Mouse (Mus musculus) kidney, postnatal 0 days (tissue): ENCODE data around the gene Acox1. TPM values are rescaled to one million over a fixed set of nuclear protein-coding genes. Genes with fewer than 3 reads are reported as not detected.
A peak's percentile ranks its signal among the peaks of the same experiment; 100 is the strongest.

Source experiments
- ATAC-seq: fragments of 200-750 bp; cut with Nextera tagmentation; replicated peaks from 2 replicates; pipeline ENCODE4 v1.8.0; 2017; ENCODE audit warnings: low read depth, moderate number of reproducible peaks, moderate TSS enrichment, moderate library complexity; ENCODE audit not compliant: low FRiP score
- DNase-seq: peaks from one replicate; pipeline ENCODE4 v3.0.0-alpha.2; 2016; ENCODE audit warnings: low spot score
- H3K27ac ChIP-seq: fragments of 300-500 bp; sonication (generic); 2 replicates; pipeline ENCODE4 v1.5.1; 2014; ENCODE audit warnings: mild to moderate bottlenecking
- H3K27me3 ChIP-seq: fragments of 300-500 bp; sonication (generic); 2 replicates; pipeline ENCODE4 v1.6.1; 2014; ENCODE audit warnings: low read length, mixed read lengths; ENCODE audit not compliant: insufficient read depth
- H3K36me3 ChIP-seq: fragments of 300-500 bp; sonication (generic); 2 replicates; pipeline ENCODE4 v1.6.1; 2014; ENCODE audit warnings: low read length, mixed read lengths; ENCODE audit not compliant: insufficient read depth
- H3K4me1 ChIP-seq: fragments of 300-500 bp; sonication (generic); replicated peaks from 2 replicates; pipeline ENCODE4 v1.6.1; 2014; ENCODE audit warnings: antibody characterized with exemption, low read length, mixed read lengths; ENCODE audit not compliant: insufficient read depth
- H3K4me2 ChIP-seq: fragments of 300-500 bp; sonication (generic); 2 replicates; pipeline ENCODE4 v1.6.1; 2014; ENCODE audit warnings: mild to moderate bottlenecking, low read length, moderate library complexity, mixed read lengths
- H3K4me3 ChIP-seq: fragments of 300-500 bp; sonication (generic); replicated peaks from 2 replicates; pipeline ENCODE4 v1.5.1; 2014; ENCODE audit warnings: low read depth, low read length
- H3K9ac ChIP-seq: fragments of 300-500 bp; sonication (generic); 2 replicates; pipeline ENCODE4 v1.6.1; 2014; ENCODE audit warnings: low read depth, low read length
- H3K9me3 ChIP-seq: fragments of 300-500 bp; sonication (generic); replicated peaks from 2 replicates; pipeline ENCODE4 v1.6.1; 2016; ENCODE audit warnings: low read length, inconsistent platforms, mixed read lengths
- CTCF ChIP-seq: IDR thresholded peaks from 2 replicates; pipeline ENCODE4 v1.5.1; 2016; ENCODE audit warnings: antibody characterized with exemption, low read depth, mild to moderate bottlenecking, moderate library complexity
- WGBS: fragments of 180-500 bp; shearing (Covaris S2); extraction: QIAGEN DNeasy Blood & Tissue Kit; methylation state at CpG from one replicate; pipeline ENCODE4 v1.1.7; 2014; 5-methylcytosine and 5-hydroxymethylcytosine counted together
- polyA plus RNA-seq: library from polyadenylated mRNA; unstranded; fragments of >200 nt; fragmentation: Nextera tagmentation; extraction: Ambion mirVana; gene quantifications from 2 replicates; pipeline ENCODE4 v1.2.1, GENCODE M21; 2015

Acox1 gene
- 55.5 and 64.0 TPM in 2 replicates for polyA plus RNA-seq

- peaks cover 2% of the 10 kb centered on the region; the same call in 1 of the 2 replicates for H3K4me1 ChIP-seq
- DNase-seq: peak; percentile 97
- no peaks in the 10 kb centered on the region for H3K9me3 ChIP-seq
- ATAC-seq: peak; percentile 94
- peak within 1 kb of the TSS; percentile 75 for H3K4me3 ChIP-seq
- TF ChIP-seq CTCF: no peak
- peak within 1 kb of the TSS; percentile 88 for H3K9ac ChIP-seq
- H3K4me2 ChIP-seq: peak within 1 kb of the TSS; percentile 80
- peak within 1 kb of the TSS; percentile 94 for H3K27ac ChIP-seq
- H3K36me3 ChIP-seq: peaks cover 5% of the 10 kb centered on the region; the same call in 1 of the 2 replicates
- WGBS: under 1% methylated on average over 61 of the region's 62 CpGs
- H3K27me3 ChIP-seq: no peaks in the 10 kb centered on the region
These were observed at the start of gene Acox1, which contains the start of gene Ten1 for GRCm38 (mm10) chr11:116198639-116199531. TSS of gene Acox1 (minus strand) at chr11:116199045. TSS of gene Ten1 (plus strand) at chr11:116198855.

DNA sequence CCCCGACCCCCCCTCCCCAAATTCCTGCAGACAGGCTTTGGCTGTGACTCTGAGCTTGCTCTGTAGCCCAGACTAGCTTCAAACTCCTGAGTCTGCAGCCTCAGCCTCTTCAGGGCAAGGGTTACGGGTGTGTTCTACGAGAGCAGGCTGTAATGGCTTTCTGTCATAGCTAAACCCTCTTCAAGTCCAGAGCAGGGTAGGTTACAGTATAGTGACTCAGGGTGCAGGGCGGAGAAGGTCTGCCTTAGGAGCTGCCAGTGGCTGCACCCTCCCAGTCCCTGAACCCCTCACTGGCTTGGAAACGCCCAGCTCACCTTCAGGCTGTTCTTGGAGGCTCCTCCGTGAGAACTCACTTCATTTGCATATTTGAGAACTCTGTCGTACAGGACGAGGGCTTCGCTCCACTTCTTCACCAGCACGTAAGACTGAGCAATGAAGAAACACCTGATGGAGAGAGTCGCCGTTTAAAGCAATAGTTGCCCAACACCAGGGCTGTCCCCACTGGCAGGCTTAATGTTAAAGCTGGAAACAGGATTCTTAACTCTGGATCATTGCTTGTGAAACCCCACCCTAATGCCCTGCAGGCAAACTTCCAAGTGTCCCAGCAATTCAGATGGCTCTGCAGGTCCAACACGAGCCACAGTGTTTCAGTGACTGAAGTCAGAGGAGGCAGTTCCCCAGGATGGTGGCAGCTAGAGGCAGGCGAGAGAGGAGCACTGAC is 48.8 kb upstream of the Acox1 start:
- H3K27me3 ChIP-seq: no peaks in the 10 kb centered on the region
- H3K4me2 ChIP-seq: no peak overlapping the region
- ATAC-seq (no peak), DNase-seq (no peak)
- peaks cover 81% of the 10 kb centered on the region for H3K36me3 ChIP-seq
- no peaks in the 10 kb centered on the region for H3K9me3 ChIP-seq
- no peak for TF ChIP-seq CTCF
- no peak overlapping the region for H3K4me3 ChIP-seq
- H3K27ac ChIP-seq: no peak overlapping the region
- WGBS: 67% methylated on average over 14 of the region's 14 CpGs
- H3K9ac ChIP-seq: no peak overlapping the region
- no peaks in the 10 kb centered on the region for H3K4me1 ChIP-seq

GRCm38 (mm10) chr11:116245616-116246015 is 46.8 kb upstream of the Acox1 start:
- Histone ChIP-seq H3K4me3 (no peak overlapping the region), H3K4me2 (no peak overlapping the region), H3K27me3 (no peaks in the 10 kb centered on the region), H3K36me3 (peaks cover 61% of the 10 kb centered on the region), H3K9me3 (no peaks in the 10 kb centered on the region), H3K4me1 (peaks cover 11% of the 10 kb centered on the region; the same call in 1 of the 2 replicates), H3K27ac (no peak overlapping the region), H3K9ac (no peak overlapping the region)
- DNase-seq: no peak
- TF ChIP-seq CTCF: no peak
- 71% methylated on average over 6 of the region's 6 CpGs for WGBS
- no peak for ATAC-seq

GRCm38 (mm10) chr11:116244580-116244979 is 45.7 kb upstream of the Acox1 start:
- no peak for DNase-seq
- H3K36me3 ChIP-seq: peaks cover 51% of the 10 kb centered on the region
- WGBS: 54% methylated on average over 8 of the region's 8 CpGs

DNA sequence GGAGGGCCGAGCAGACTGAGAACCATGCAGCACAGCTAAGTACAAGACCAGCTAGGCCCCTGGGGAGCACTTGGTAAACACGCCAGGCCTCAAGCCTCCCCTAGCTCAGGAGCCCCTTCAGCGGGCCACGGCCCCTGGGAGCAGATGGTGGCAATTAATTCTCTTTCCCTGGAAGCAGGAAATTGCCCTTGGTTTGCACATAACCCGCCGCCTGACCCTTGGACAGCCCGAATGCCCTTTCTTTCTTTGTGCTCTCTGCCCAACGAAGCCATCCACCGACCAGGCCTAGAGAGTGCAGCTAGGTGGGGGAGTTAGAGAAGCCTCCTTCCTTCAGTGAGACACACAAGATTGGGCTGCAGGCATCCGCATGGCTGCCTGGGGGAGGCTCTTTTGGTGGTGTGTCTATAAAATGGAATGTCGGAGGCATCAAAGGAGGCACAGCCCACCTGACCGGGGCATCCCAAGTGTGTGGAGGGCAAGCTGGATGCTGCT is 42.9 kb upstream of the Acox1 start:
- Histone ChIP-seq H3K4me1 (peaks cover 22% of the 10 kb centered on the region; the same call in 1 of the 2 replicates), H3K27me3 (no peaks in the 10 kb centered on the region), H3K9ac (peak overlapping the region; percentile 23; the same call in 1 of the 2 replicates), H3K4me2 (no peak overlapping the region), H3K36me3 (peaks cover 24% of the 10 kb centered on the region), H3K4me3 (no peak overlapping the region), H3K9me3 (no peaks in the 10 kb centered on the region), H3K27ac (peak overlapping the region; percentile 87)
- peak; percentile 83 for DNase-seq
- TF ChIP-seq CTCF: peak; percentile 20; the same call in 1 of the 2 replicates
- ATAC-seq: peak; percentile 51; the same call in 1 of the 2 replicates
- 20% methylated on average over 12 of the region's 12 CpGs for WGBS

More at GRCm38 (mm10) chr11:116244580-116244979, 45.7 kb upstream of the Acox1 start:
- no peak overlapping the region for H3K4me3 ChIP-seq
- no peaks in the 10 kb centered on the region for H3K9me3 ChIP-seq
- H3K4me1 ChIP-seq: peaks cover 13% of the 10 kb centered on the region; the same call in 1 of the 2 replicates
- TF ChIP-seq CTCF: no peak
- H3K27me3 ChIP-seq: no peaks in the 10 kb centered on the region
- ATAC-seq: peak; percentile 48; the same call in 1 of the 2 replicates
- H3K27ac ChIP-seq: 0 out of 2 replicates have a peak overlapping the region, but pooled peaks have one; percentile 10
- no peak overlapping the region for H3K4me2 ChIP-seq
- H3K9ac ChIP-seq: no peak overlapping the region
